Mouse (Mus musculus): ENCODE results near the gene Phyhipl. TPM values are rescaled to one million over a fixed set of nuclear protein-coding genes. Genes with fewer than 3 reads are reported as not detected.

Phyhipl gene
- polyA plus RNA-seq, 1 experiment from 2014 or later: 1.3 TPM

DNA sequence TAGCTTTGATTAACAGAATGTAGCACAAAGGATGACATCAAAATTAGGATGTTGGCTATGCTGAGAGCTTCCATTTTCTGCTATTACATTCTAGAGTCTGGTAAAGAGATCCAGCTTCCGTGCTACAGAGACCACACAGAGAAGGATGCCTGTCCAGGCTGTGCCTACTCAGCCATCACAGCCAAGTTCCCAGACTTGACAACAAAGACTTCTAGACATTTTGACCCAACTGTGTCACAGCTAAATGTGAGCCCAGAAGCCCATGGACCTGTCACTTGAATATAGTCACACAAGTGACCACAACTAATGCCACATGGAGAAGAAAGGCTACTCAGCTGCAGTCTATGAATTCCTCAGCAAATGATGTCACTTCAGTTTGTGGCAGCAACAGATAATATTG is 24.6 kb downstream of the Phyhipl start:
- no peaks in the 10 kb centered on the region for H3K36me3 ChIP-seq (ENCODE audit: control insufficient read depth, insufficient read depth, low read length)
- 83% methylated on average over 1 of the region's 1 CpGs for WGBS
- no peak overlapping the region for H3K4me3 ChIP-seq (ENCODE audit: control insufficient read depth in 1 of 2, insufficient read depth in 1 of 2, low read depth in 1 of 2, low read length in 2 of 2)
- H3K9me3 ChIP-seq (ENCODE audit: control insufficient read depth, low read length): no peaks in the 10 kb centered on the region
- H3K4me2 ChIP-seq (ENCODE audit: low read length): no peak overlapping the region
- no peaks in the 10 kb centered on the region for H3K27me3 ChIP-seq (ENCODE audit: control insufficient read depth, insufficient read depth, low read length)
- no peak overlapping the region for H3K9ac ChIP-seq (ENCODE audit: low read length)
- no peaks in the 10 kb centered on the region for H3K4me1 ChIP-seq (ENCODE audit: control insufficient read depth in 2 of 2, insufficient read depth in 2 of 2, low read length in 2 of 2)
- no peak for ATAC-seq (ENCODE audit: insufficient number of reproducible peaks, insufficient read depth, low FRiP score, low read depth)
- no peak overlapping the region for H3K27ac ChIP-seq (replicated peaks in 1 of 2; ENCODE audit: control insufficient read depth in 1 of 2, insufficient read depth in 1 of 2, low read depth in 2 of 2, low read length in 2 of 2)

- H3K4me2 ChIP-seq (ENCODE audit: low read length): no peak overlapping the region
- no peak overlapping the region for H3K4me3 ChIP-seq (ENCODE audit: control insufficient read depth in 1 of 2, insufficient read depth in 1 of 2, low read depth in 1 of 2, low read length in 2 of 2)
- no peaks in the 10 kb centered on the region for H3K9me3 ChIP-seq (ENCODE audit: control insufficient read depth, low read length)
- H3K9ac ChIP-seq (ENCODE audit: low read length): no peak overlapping the region
- no peaks in the 10 kb centered on the region for H3K27me3 ChIP-seq (ENCODE audit: control insufficient read depth, insufficient read depth, low read length)
- no peak overlapping the region for H3K27ac ChIP-seq (replicated peaks in 1 of 2; ENCODE audit: control insufficient read depth in 1 of 2, insufficient read depth in 1 of 2, low read depth in 2 of 2, low read length in 2 of 2)
- H3K36me3 ChIP-seq (ENCODE audit: control insufficient read depth, insufficient read depth, low read length): no peaks in the 10 kb centered on the region
- WGBS: 83% methylated on average over 3 of the region's 3 CpGs
- no peak for ATAC-seq (ENCODE audit: insufficient number of reproducible peaks, insufficient read depth, low FRiP score, low read depth)
- peaks cover 0 to 7% of the 10 kb centered on the region in 2 experiments; a peak in 1 of 4 replicates for H3K4me1 ChIP-seq (ENCODE audit: control insufficient read depth in 2 of 2, insufficient read depth in 2 of 2, low read length in 2 of 2)
Measured at GRCm38 (mm10) chr10:70623461-70623860, 32.3 kb downstream of the Phyhipl start.

DNA sequence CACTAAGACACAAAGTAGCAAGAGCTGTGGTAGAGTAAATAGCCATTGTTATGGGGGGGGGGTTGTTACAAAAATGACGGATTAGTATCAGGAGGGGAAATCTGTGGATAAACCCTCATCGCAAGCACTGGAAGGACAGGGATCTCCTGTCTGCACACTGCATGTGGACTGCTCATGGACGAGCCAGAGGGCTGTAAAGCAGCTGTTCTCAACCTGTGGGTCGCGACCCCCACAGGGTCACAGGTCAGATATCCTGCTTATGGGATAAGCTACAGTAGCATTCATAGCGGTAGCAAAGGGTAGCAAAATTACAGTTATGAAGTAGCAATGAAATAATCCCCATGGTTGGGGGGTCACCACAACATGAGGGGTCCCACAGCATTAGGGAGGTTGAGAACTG is 39.4 kb downstream of the Phyhipl start:
- no peaks in the 10 kb centered on the region for H3K9me3 ChIP-seq (ENCODE audit: control insufficient read depth, low read length)
- H3K4me2 ChIP-seq (ENCODE audit: low read length): no peak overlapping the region
- peaks cover 0 to 7% of the 10 kb centered on the region in 2 experiments; a peak in 1 of 4 replicates for H3K4me1 ChIP-seq (ENCODE audit: control insufficient read depth in 2 of 2, insufficient read depth in 2 of 2, low read length in 2 of 2)
- H3K4me3 ChIP-seq (ENCODE audit: control insufficient read depth in 1 of 2, insufficient read depth in 1 of 2, low read depth in 1 of 2, low read length in 2 of 2): no peak overlapping the region
- no peak overlapping the region for H3K9ac ChIP-seq (ENCODE audit: low read length)
- no peaks in the 10 kb centered on the region for H3K27me3 ChIP-seq (ENCODE audit: control insufficient read depth, insufficient read depth, low read length)
- H3K27ac ChIP-seq (replicated peaks in 1 of 2; ENCODE audit: control insufficient read depth in 1 of 2, insufficient read depth in 1 of 2, low read depth in 2 of 2, low read length in 2 of 2): no peak overlapping the region
- 77% methylated on average over 6 of the region's 6 CpGs for WGBS
- H3K36me3 ChIP-seq (ENCODE audit: control insufficient read depth, insufficient read depth, low read length): no peaks in the 10 kb centered on the region
- no peak for ATAC-seq (ENCODE audit: insufficient number of reproducible peaks, insufficient read depth, low FRiP score, low read depth)

- Histone ChIP-seq H3K4me3 (ENCODE audit: control insufficient read depth in 1 of 2, insufficient read depth in 1 of 2, low read depth in 1 of 2, low read length in 2 of 2) (no peak overlapping the region), H3K4me1 (ENCODE audit: control insufficient read depth in 2 of 2, insufficient read depth in 2 of 2, low read length in 2 of 2) (no peaks in the 10 kb centered on the region), H3K27me3 (ENCODE audit: control insufficient read depth, insufficient read depth, low read length) (no peaks in the 10 kb centered on the region), H3K36me3 (ENCODE audit: control insufficient read depth, insufficient read depth, low read length) (no peaks in the 10 kb centered on the region), H3K27ac (replicated peaks in 1 of 2; ENCODE audit: control insufficient read depth in 1 of 2, insufficient read depth in 1 of 2, low read depth in 2 of 2, low read length in 2 of 2) (no peak overlapping the region), H3K9me3 (ENCODE audit: control insufficient read depth, low read length) (no peaks in the 10 kb centered on the region), H3K4me2 (ENCODE audit: low read length) (no peak overlapping the region), H3K9ac (ENCODE audit: low read length) (no peak overlapping the region)
- 71% methylated on average over 1 of the region's 1 CpGs for WGBS
- ATAC-seq (ENCODE audit: insufficient number of reproducible peaks, insufficient read depth, low FRiP score, low read depth): no peak
Measured at GRCm38 (mm10) chr10:70611633-70612032, 44.1 kb downstream of the Phyhipl start.

GRCm38 (mm10) chr10:70599925-70600305 is 55.9 kb downstream of the Phyhipl start:
- peaks cover 39% of the 10 kb centered on the region for H3K27me3 ChIP-seq (ENCODE audit: control insufficient read depth, insufficient read depth, low read length)
- 1% methylated on average over 28 of the region's 28 CpGs for WGBS
- no peak overlapping the region; the same call in 1 of the 2 replicates for H3K9ac ChIP-seq (ENCODE audit: low read length)
- H3K9me3 ChIP-seq (ENCODE audit: control insufficient read depth, low read length): no peaks in the 10 kb centered on the region
- no peaks in the 10 kb centered on the region for H3K36me3 ChIP-seq (ENCODE audit: control insufficient read depth, insufficient read depth, low read length)
- peaks cover 0 to 11% of the 10 kb centered on the region in 2 experiments; a peak in 2 of 4 replicates for H3K4me1 ChIP-seq (ENCODE audit: control insufficient read depth in 2 of 2, insufficient read depth in 2 of 2, low read length in 2 of 2)
- peak overlapping the region; percentile 99 for H3K4me2 ChIP-seq (ENCODE audit: low read length)
- peak overlapping the region; percentile 64 to 70 for H3K4me3 ChIP-seq (ENCODE audit: control insufficient read depth in 1 of 2, insufficient read depth in 1 of 2, low read depth in 1 of 2, low read length in 2 of 2)
- H3K27ac ChIP-seq (replicated peaks in 1 of 2; ENCODE audit: control insufficient read depth in 1 of 2, insufficient read depth in 1 of 2, low read depth in 2 of 2, low read length in 2 of 2): no peak overlapping the region
- no peak for ATAC-seq (ENCODE audit: insufficient number of reproducible peaks, insufficient read depth, low FRiP score, low read depth)

DNA sequence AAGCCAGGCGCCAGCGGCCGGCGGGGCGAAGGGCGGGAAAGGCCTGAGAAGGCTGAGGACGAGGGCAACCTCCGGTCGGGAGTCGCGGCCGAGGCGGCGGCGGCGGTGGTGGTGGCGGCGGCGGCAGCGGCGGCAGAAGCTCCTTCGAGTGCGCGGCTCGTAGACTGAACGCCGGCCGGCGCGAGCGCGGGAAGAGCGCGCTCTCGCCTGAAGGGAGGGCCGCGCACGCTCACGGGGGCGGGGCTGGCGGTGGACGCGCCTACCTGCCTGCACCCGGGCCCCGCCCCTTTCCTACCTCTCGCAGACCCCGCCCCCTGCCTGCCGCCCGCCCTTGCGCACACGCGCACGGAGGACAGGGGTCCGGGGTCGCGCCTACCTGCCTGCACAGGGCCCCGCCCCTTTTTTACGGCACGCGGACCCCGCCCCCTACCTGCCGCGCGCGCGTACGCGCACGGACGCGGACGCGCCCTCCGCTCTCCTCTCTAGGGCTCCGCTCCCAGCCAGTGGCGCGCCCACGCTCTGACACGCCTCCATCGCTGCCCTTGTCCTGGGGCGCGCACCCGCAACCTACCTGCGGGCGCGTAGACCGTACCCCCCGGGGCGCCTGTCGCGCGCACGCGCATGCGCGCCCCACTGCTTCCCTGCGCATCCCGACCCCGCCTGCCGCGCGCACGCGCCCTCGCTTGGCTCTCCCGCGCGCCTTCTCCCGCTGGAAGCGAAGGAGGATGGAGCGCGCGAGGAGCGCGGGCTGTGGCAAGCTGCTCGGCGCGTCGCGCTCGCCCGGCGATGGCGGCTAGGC is 56.4 kb downstream of the Phyhipl start:
- Histone ChIP-seq H3K9me3 (ENCODE audit: control insufficient read depth, low read length) (no peaks in the 10 kb centered on the region), H3K36me3 (ENCODE audit: control insufficient read depth, insufficient read depth, low read length) (no peaks in the 10 kb centered on the region), H3K9ac (ENCODE audit: low read length) (no peak overlapping the region; the same call in 1 of the 2 replicates), H3K27me3 (ENCODE audit: control insufficient read depth, insufficient read depth, low read length) (peaks cover 39% of the 10 kb centered on the region), H3K27ac (replicated peaks in 1 of 2; ENCODE audit: control insufficient read depth in 1 of 2, insufficient read depth in 1 of 2, low read depth in 2 of 2, low read length in 2 of 2) (no peak overlapping the region), H3K4me2 (ENCODE audit: low read length) (peak overlapping the region; percentile 99), H3K4me3 (ENCODE audit: control insufficient read depth in 1 of 2, insufficient read depth in 1 of 2, low read depth in 1 of 2, low read length in 2 of 2) (peak overlapping the region; percentile 64 to 70), H3K4me1 (ENCODE audit: control insufficient read depth in 2 of 2, insufficient read depth in 2 of 2, low read length in 2 of 2) (peaks cover 0 to 11% of the 10 kb centered on the region in 2 experiments; a peak in 2 of 4 replicates)
- WGBS: under 1% methylated on average over 107 of the region's 124 CpGs
- ATAC-seq (ENCODE audit: insufficient number of reproducible peaks, insufficient read depth, low FRiP score, low read depth): peak; percentile 59; the same call in 1 of the 2 replicates

DNA sequence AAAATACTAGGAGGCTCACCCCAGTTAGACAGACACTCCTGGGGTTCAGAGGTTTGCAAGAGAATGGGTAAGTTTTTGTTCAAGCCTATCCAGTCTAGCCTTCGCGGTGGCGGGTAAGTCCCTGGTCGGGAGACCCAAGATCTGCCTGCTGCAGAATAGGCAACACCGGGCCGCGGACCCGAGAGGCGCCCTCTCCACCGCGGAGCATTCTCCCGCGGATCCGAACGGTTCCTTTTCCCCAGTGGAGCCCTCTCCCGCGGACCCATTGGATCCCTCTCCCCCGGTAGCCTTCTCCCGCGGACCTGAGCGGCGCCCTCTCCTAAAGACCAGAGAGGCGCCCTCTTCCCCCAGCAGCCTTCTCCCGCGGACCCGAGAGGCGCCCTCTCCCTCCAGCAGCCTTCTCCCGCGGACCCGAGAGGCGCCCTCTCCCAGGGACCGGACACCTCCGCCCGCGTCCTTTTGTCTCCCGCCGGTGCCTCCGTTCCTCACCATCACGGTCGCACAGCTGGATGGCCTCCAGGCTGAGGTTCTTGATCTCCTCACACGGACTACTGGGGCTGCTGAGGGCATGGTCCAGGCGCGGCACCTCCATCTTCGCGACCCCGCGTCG is 57.1 kb downstream of the Phyhipl start:
- no peaks in the 10 kb centered on the region for H3K9me3 ChIP-seq (ENCODE audit: control insufficient read depth, low read length)
- H3K4me2 ChIP-seq (ENCODE audit: low read length): peak overlapping the region; percentile 99
- peaks cover 0 to 11% of the 10 kb centered on the region in 2 experiments; a peak in 2 of 4 replicates for H3K4me1 ChIP-seq (ENCODE audit: control insufficient read depth in 2 of 2, insufficient read depth in 2 of 2, low read length in 2 of 2)
- H3K4me3 ChIP-seq (ENCODE audit: control insufficient read depth in 1 of 2, insufficient read depth in 1 of 2, low read depth in 1 of 2, low read length in 2 of 2): peak overlapping the region; percentile 64 to 70
- no peak overlapping the region for H3K9ac ChIP-seq (ENCODE audit: low read length)
- H3K27me3 ChIP-seq (ENCODE audit: control insufficient read depth, insufficient read depth, low read length): peaks cover 39% of the 10 kb centered on the region
- no peak overlapping the region for H3K27ac ChIP-seq (replicated peaks in 1 of 2; ENCODE audit: control insufficient read depth in 1 of 2, insufficient read depth in 1 of 2, low read depth in 2 of 2, low read length in 2 of 2)
- no peaks in the 10 kb centered on the region for H3K36me3 ChIP-seq (ENCODE audit: control insufficient read depth, insufficient read depth, low read length)
- ATAC-seq (ENCODE audit: insufficient number of reproducible peaks, insufficient read depth, low FRiP score, low read depth): no peak
- 1% methylated on average over 48 of the region's 48 CpGs for WGBS
